Mouse (Mus musculus) CH12.LX (cell line): ENCODE results near the gene Mmp15.
A peak's percentile ranks its signal among the peaks of the same experiment; 100 is the strongest.

Source experiments
- CHD1 ChIP-seq: IDR thresholded peaks from 2 replicates; pipeline ENCODE4 v1.6.1; 2012; ENCODE audit warnings: low read depth, low read length, improper control_type of control experiment, inconsistent platforms
- CTCF ChIP-seq, 2 experiments: IDR thresholded peaks in 1 of 2; conservative IDR thresholded peaks in 1 of 2; 2 replicates each; pipeline ENCODE4 v1.5.1; 2011 to 2012; ENCODE audit warnings: low read depth in 2 of 2, low read length in 2 of 2, improper control_type of control experiment in 1 of 2, inconsistent platforms in 1 of 2, mild to moderate bottlenecking in 1 of 2, moderate library complexity in 1 of 2

DNA sequence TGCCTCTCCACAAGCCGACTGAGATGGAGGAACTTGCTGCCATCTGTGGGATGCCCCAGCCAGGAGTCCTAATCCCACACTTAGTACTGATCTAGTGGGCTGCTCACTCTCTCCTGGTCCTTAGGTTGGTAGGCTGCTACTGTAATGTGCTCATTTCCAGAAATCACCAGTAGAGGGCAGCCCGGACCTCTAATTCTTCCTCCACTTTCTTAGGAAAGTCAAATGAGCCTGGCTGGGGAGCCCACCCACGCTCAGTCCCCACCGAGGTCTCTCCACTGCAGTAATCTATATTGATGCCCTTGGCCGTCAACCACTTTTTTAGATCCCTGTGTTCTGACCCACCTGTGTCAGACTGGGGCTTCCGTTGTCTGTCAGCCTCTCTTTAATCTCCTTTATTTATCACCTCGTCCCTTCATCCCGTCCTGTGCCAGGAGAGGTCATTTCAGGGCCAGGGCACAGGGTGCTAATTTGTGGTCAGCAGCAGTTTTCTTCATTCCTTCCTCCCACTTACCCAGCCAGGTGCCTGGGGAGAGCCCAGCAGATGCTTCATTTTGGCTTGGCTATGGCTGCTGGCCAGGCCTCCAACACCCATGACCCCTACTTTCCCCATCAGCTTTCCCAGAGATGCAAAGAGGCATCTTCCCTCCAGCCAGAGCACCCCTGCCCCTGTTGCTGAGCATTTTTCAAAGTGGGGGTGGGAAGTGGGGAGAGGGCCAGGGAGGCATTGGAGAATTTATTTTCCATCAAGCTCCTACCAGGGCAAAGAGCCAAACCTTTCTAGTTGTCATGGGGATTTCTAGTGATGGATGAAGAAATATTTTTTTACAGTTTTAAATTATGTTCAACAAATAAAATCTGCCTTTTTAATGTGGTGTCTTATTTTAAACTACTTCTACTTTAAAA lies 5.2 kb upstream of the Mmp15 start:
- TF ChIP-seq CHD1 (no peak), CTCF (conservative IDR thresholded peaks at IDR 0.05 in 1 of 2, IDR thresholded peaks at IDR 0.05 in 1 of 2; ENCODE audit: low read depth in 2 of 2, low read length in 2 of 2) (peak; percentile 39 to 79; a peak in 3 of 4 replicates)
